Mouse (Mus musculus) kidney, postnatal 4 days (tissue): ENCODE data around the gene Lhfpl2.

Experiments
- DNase-seq, 2 experiments: peaks; one replicate each; pipeline ENCODE4 v3.0.0; 2021; ENCODE audit warnings: mixed read lengths in 2 of 2

Lhfpl2 gene

GRCm38 (mm10) chr13:94066626-94067275, 9.2 kb downstream of the Lhfpl2 start:
- no peak for DNase-seq

- no peak for DNase-seq
Observed at GRCm38 (mm10) chr13:94068308-94068707, 10.7 kb downstream of the Lhfpl2 start.

- DNase-seq = peak; percentile 55 to 68
Observed at GRCm38 (mm10) chr13:94069421-94070307, 12.1 kb downstream of the Lhfpl2 start.

DNA sequence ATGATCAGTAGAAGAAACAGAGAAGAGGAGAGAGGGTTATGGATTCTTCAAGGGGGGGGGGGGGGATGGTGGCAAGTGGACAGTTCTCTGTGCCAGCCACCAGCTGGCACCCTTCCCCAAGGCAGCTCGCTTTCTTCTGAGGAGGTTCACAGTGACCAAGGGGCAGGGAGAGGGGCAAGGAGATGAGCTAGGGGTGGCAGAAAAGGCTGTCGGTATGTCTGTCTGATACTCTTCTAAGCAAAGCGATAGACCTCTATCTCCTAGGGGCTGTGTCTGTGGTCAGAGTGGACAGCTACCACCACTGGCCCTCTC, 12.7 kb downstream of the Lhfpl2 start:
- DNase-seq = peak in 1 of 2 experiments; percentile 66

- no peak for DNase-seq
Observed at GRCm38 (mm10) chr13:94070927-94071326, 13.3 kb downstream of the Lhfpl2 start.

GRCm38 (mm10) chr13:94073046-94073715, 15.6 kb downstream of the Lhfpl2 start:
- DNase-seq = no peak

GRCm38 (mm10) chr13:94073716-94074115, 16.1 kb downstream of the Lhfpl2 start:
- DNase-seq = no peak

DNA sequence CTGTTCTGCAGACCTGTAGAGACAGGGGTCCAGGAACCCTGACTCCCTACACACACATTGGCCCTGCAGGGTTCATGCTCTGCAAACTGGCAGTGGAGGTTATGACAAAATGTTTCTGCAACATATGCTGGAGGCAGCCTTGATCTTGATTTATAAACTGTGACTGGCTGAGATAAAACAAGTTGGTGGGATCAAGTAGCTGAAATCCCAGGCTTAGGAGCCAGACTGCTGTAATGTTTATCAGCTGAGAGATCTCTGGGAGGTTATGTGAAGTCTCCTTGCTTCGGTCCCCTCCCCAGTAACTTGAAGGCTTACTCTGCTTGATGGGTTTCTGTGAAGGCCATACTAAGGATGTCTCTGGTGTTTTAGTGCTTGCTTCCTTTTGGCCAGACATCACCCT, 17.6 kb downstream of the Lhfpl2 start:
- no peak for DNase-seq

- DNase-seq = no peak
Observed at GRCm38 (mm10) chr13:94077136-94078018, 19.8 kb downstream of the Lhfpl2 start.

DNA sequence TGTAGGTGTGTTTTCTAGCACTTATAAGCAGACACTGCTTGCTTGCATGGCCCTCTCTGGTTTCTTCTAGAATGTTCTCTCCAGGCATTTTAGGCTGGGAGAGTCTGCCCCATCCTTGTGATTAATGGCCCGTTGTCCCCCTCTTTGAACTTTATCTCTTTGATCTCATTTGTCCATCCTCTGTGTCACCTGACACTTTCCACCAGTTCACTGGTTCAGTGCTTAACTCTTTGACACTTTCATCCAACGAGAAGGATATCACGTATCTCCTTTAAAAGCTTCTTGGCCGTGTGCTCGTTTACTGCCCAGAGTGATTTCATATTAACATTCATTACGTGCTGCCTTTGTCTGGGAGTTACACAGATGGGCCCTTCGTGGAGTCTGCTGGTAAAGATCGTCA, 25.6 kb downstream of the Lhfpl2 start:
- no peak for DNase-seq

DNA sequence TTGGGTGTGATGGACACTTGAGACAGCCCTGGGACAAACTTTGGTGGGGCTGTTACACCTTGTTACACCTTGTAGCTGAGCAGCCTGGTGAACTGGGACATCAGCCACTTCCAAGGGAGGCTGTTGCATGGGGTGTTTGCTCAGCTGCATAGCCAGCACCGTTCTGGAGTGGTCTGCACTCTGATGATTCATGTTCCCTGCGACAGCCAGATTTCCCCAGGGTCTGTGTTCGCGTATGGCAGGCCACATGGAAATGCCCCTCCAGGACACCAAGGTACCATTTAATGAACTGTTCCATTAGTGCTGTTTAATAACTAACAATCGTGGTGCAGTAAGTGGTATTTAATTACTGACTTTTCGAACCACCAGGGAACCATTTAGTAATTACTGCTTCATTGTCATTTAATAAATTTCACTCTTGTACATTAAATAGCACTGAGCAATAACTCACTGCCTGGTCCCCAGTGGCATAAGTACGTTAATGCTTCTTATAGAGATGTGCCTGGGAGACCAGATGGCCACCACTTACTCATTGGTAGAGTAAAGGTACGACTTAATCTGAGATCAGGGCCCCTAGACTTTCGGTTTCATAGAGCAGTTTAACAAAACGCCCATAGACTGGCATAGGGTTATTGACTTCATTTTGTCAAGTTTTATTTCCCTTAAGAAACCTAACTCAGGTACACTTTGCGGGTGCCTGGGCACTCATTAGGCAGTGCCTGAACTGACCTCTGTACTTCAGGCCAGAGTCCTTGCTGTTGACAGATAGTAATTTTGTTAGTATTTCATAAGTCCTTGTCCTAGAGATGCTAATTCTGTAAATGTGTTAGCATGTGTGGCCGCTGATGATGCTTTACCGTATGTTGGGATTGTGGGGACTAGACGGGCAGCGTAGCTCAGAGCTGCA, 26.9 kb downstream of the Lhfpl2 start:
- DNase-seq = no peak

- no peak for DNase-seq
Observed at GRCm38 (mm10) chr13:94086090-94086808, 28.7 kb downstream of the Lhfpl2 start.

- DNase-seq = no peak
Observed at GRCm38 (mm10) chr13:94087061-94087460, 29.5 kb downstream of the Lhfpl2 start.

- no peak for DNase-seq
Observed at GRCm38 (mm10) chr13:94088788-94089187, 31.2 kb downstream of the Lhfpl2 start.

DNA sequence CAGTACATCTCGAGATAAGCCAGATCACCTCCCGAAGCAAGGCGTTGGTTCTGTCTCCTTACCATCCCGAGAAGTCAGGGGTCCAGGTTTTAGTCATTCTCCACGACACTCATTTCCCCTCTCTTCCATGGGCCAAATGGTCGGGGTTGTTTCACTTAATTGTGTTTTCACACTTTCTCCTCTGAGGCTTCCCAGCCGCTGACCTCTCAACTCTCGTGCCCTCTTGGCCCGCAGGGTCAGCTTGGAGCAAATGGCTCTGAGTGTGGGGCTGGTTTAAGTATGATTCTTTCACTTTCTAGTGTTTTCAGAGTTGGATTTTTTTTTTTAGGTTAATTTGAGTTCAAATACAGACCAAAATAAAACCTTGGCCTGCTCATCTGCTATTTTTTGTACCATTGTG, 31.7 kb downstream of the Lhfpl2 start:
- peak in 1 of 2 experiments; percentile 59 for DNase-seq

GRCm38 (mm10) chr13:94091366-94091765, 33.8 kb downstream of the Lhfpl2 start:
- DNase-seq = no peak

- no peak for DNase-seq
Observed at GRCm38 (mm10) chr13:94094176-94094575, 36.6 kb downstream of the Lhfpl2 start.

GRCm38 (mm10) chr13:94094625-94095024, 37.0 kb downstream of the Lhfpl2 start:
- no peak for DNase-seq

- no peak for DNase-seq
Observed at GRCm38 (mm10) chr13:94095202-94095601, 37.6 kb downstream of the Lhfpl2 start.

- DNase-seq = no peak
Observed at GRCm38 (mm10) chr13:94097667-94098066, 40.1 kb downstream of the Lhfpl2 start.
